Mouse (Mus musculus) intestine, embryonic 15.5 days (tissue): ENCODE results near the gene Ifi27. TPM values are rescaled to one million over a fixed set of nuclear protein-coding genes. Genes with fewer than 3 reads are reported as not detected.
"Not testable (repeated sequence)": the region's sequence is repeated elsewhere in the genome, so short reads cannot be mapped to it uniquely, and the experiment has no call there.

Experiments
- ATAC-seq: fragments of 200-750 bp; cut with Nextera tagmentation; 2 replicates; pipeline ENCODE4 v1.8.0; 2017; ENCODE audit warnings: moderate TSS enrichment, moderate library complexity
- H3K27ac ChIP-seq: fragments of 300-500 bp; sonication (generic); 2 replicates; pipeline ENCODE4 v1.5.1; 2015; ENCODE audit warnings: mild to moderate bottlenecking, inconsistent platforms
- H3K27me3 ChIP-seq: fragments of 300-500 bp; sonication (generic); replicated peaks from 2 replicates; pipeline ENCODE4 v1.6.1; 2015; ENCODE audit warnings: inconsistent platforms
- H3K36me3 ChIP-seq: fragments of 300-500 bp; sonication (generic); 2 replicates; pipeline ENCODE4 v1.6.1; 2015; ENCODE audit warnings: inconsistent platforms
- H3K4me1 ChIP-seq: fragments of 300-500 bp; sonication (generic); replicated peaks from 2 replicates; pipeline ENCODE4 v1.6.1; 2015; ENCODE audit warnings: inconsistent platforms
- H3K4me2 ChIP-seq: fragments of 300-500 bp; sonication (generic); replicated peaks from 2 replicates; pipeline ENCODE4 v1.6.1; 2015; ENCODE audit warnings: mild to moderate bottlenecking, inconsistent platforms
- H3K4me3 ChIP-seq: fragments of 300-500 bp; sonication (generic); replicated peaks from 2 replicates; pipeline ENCODE4 v1.5.1; 2015; ENCODE audit warnings: inconsistent platforms
- H3K9ac ChIP-seq: fragments of 300-500 bp; sonication (generic); 2 replicates; pipeline ENCODE4 v1.6.1; 2015; ENCODE audit warnings: inconsistent platforms
- H3K9me3 ChIP-seq: fragments of 300-500 bp; sonication (generic); 2 replicates; pipeline ENCODE4 v1.6.1; 2016; ENCODE audit warnings: inconsistent platforms
- WGBS: fragments of 180-500 bp; shearing (Covaris S2); methylation state at CpG from one replicate; pipeline ENCODE4 v1.1.7; 2015; 5-methylcytosine and 5-hydroxymethylcytosine counted together
- polyA plus RNA-seq: library from polyadenylated mRNA; unstranded; fragments of >200 nt; fragmentation: Nextera tagmentation; extraction: Ambion mirVana; gene quantifications from 2 replicates; pipeline ENCODE4 v1.2.1, GENCODE M21; 2015

Ifi27 gene
- polyA plus RNA-seq, 1 experiment from 2014 or later: 45.6 TPM

GRCm38 (mm10) chr12:103425016-103425728 is 8.8 kb upstream of the Ifi27 start:
- H3K27ac ChIP-seq: no peak overlapping the region
- H3K4me2 ChIP-seq: peak overlapping the region; percentile 76
- ATAC-seq: no peak; the same call in 1 of the 2 replicates
- no peaks in the 10 kb centered on the region for H3K27me3 ChIP-seq
- 8% methylated on average over 33 of the region's 33 CpGs for WGBS
- H3K9ac ChIP-seq: peak overlapping the region; percentile 86
- H3K36me3 ChIP-seq: no peaks in the 10 kb centered on the region
- no peaks in the 10 kb centered on the region for H3K9me3 ChIP-seq
- H3K4me3 ChIP-seq: peak overlapping the region; percentile 94
- H3K4me1 ChIP-seq: peaks cover 9% of the 10 kb centered on the region; the same call in 1 of the 2 replicates

- no peak within 1 kb of the TSS for H3K27ac ChIP-seq
- WGBS: under 1% methylated on average over 33 of the region's 33 CpGs
Measured at GRCm38 (mm10) chr12:103425729-103426470, 8.1 kb upstream of the Ifi27 start, which contains the start of gene Ddx24. TSS of gene Ddx24 (minus strand) at chr12:103425830.

GRCm38 (mm10) chr12:103426710-103427109 is 7.3 kb upstream of the Ifi27 start:
- no peaks in the 10 kb centered on the region for H3K9me3 ChIP-seq
- H3K9ac ChIP-seq: no peak overlapping the region
- peaks cover 7% of the 10 kb centered on the region; the same call in 1 of the 2 replicates for H3K4me1 ChIP-seq
- no peaks in the 10 kb centered on the region for H3K36me3 ChIP-seq
- no peak overlapping the region for H3K4me2 ChIP-seq
- no peak overlapping the region for H3K27ac ChIP-seq
- no peak for ATAC-seq
- no peaks in the 10 kb centered on the region for H3K27me3 ChIP-seq
- H3K4me3 ChIP-seq: no peak overlapping the region
- WGBS: 90% methylated on average over 7 of the region's 7 CpGs

More at GRCm38 (mm10) chr12:103425729-103426470, 8.1 kb upstream of the Ifi27 start, which contains the start of gene Ddx24:
- Histone ChIP-seq H3K9ac (peak within 1 kb of the TSS; percentile 86), H3K4me2 (peak within 1 kb of the TSS; percentile 76), H3K9me3 (no peaks in the 10 kb centered on the region), H3K4me3 (peak within 1 kb of the TSS; percentile 94), H3K27me3 (no peaks in the 10 kb centered on the region), H3K4me1 (peaks cover 9% of the 10 kb centered on the region; the same call in 1 of the 2 replicates), H3K36me3 (no peaks in the 10 kb centered on the region)
- ATAC-seq: peak; percentile 100

GRCm38 (mm10) chr12:103433430-103433829 is 581 bp upstream of the Ifi27 start:
- Histone ChIP-seq H3K9ac (no peak overlapping the region), H3K36me3 (no peaks in the 10 kb centered on the region), H3K4me1 (no peaks in the 10 kb centered on the region), H3K4me3 (no peak overlapping the region), H3K27me3 (no peaks in the 10 kb centered on the region), H3K27ac (no peak overlapping the region), H3K4me2 (no peak overlapping the region), H3K9me3 (no peaks in the 10 kb centered on the region)
- WGBS: 71% methylated on average over 2 of the region's 2 CpGs
- ATAC-seq: no peak

GRCm38 (mm10) chr12:103434861-103435260 is 850 bp downstream of the Ifi27 start:
- peak; percentile 32; the same call in 1 of the 2 replicates for ATAC-seq
- no peak overlapping the region for H3K4me3 ChIP-seq
- H3K9me3 ChIP-seq: no peaks in the 10 kb centered on the region
- no peaks in the 10 kb centered on the region for H3K27me3 ChIP-seq
- H3K36me3 ChIP-seq: no peaks in the 10 kb centered on the region
- no peak overlapping the region for H3K9ac ChIP-seq
- H3K27ac ChIP-seq: no peak overlapping the region
- no peaks in the 10 kb centered on the region for H3K4me1 ChIP-seq
- H3K4me2 ChIP-seq: peak overlapping the region; percentile 45; the same call in 1 of the 2 replicates

GRCm38 (mm10) chr12:103437601-103438000 is 3.6 kb downstream of the Ifi27 start:
- 85% methylated on average over 1 of the region's 1 CpGs for WGBS
- ATAC-seq: no peak

GRCm38 (mm10) chr12:103443524-103443923 is 9.5 kb downstream of the Ifi27 start, which contains the start of gene Ifi27l2a:
TSS of gene Ifi27l2a (minus strand) at chr12:103443680.
- 51% methylated on average over 3 of the region's 3 CpGs for WGBS
- no peaks in the 10 kb centered on the region for H3K9me3 ChIP-seq
- ATAC-seq: no peak
- H3K4me3 ChIP-seq: no peak within 1 kb of the TSS
- no peak within 1 kb of the TSS for H3K9ac ChIP-seq
- H3K36me3 ChIP-seq: no peaks in the 10 kb centered on the region
- H3K27ac ChIP-seq: no peak within 1 kb of the TSS
- H3K4me1 ChIP-seq: no peaks in the 10 kb centered on the region
- no peaks in the 10 kb centered on the region for H3K27me3 ChIP-seq
- H3K4me2 ChIP-seq: no peak within 1 kb of the TSS

More at GRCm38 (mm10) chr12:103437601-103438000, 3.6 kb downstream of the Ifi27 start:
- no peak overlapping the region for H3K27ac ChIP-seq
- no peak overlapping the region for H3K9ac ChIP-seq
- no peaks in the 10 kb centered on the region for H3K9me3 ChIP-seq
- no peaks in the 10 kb centered on the region for H3K36me3 ChIP-seq
- H3K4me3 ChIP-seq: no peak overlapping the region
- no peaks in the 10 kb centered on the region for H3K4me1 ChIP-seq
- H3K27me3 ChIP-seq: no peaks in the 10 kb centered on the region
- H3K4me2 ChIP-seq: no peak overlapping the region

- ATAC-seq: 0 out of 2 replicates have a peak, but pooled peaks have one; percentile 4
Measured at GRCm38 (mm10) chr12:103444261-103444660, 10.2 kb downstream of the Ifi27 start.

GRCm38 (mm10) chr12:103445060-103445459 is 11.0 kb downstream of the Ifi27 start:
- ATAC-seq: no peak
- H3K36me3 ChIP-seq: no peaks in the 10 kb centered on the region
- H3K9me3 ChIP-seq: no peaks in the 10 kb centered on the region
- no peak overlapping the region for H3K27ac ChIP-seq
- H3K4me3 ChIP-seq: no peak overlapping the region
- H3K4me2 ChIP-seq: no peak overlapping the region
- no peaks in the 10 kb centered on the region for H3K4me1 ChIP-seq
- H3K27me3 ChIP-seq: no peaks in the 10 kb centered on the region
- 84% methylated on average over 3 of the region's 3 CpGs for WGBS
- no peak overlapping the region for H3K9ac ChIP-seq

More at GRCm38 (mm10) chr12:103444261-103444660, 10.2 kb downstream of the Ifi27 start:
- 43% methylated on average over 5 of the region's 7 CpGs for WGBS
- not testable (repeated sequence) for H3K4me1 ChIP-seq, H3K9ac ChIP-seq, H3K36me3 ChIP-seq, H3K27ac ChIP-seq, H3K4me2 ChIP-seq, H3K9me3 ChIP-seq, H3K27me3 ChIP-seq, H3K4me3 ChIP-seq

GRCm38 (mm10) chr12:103453361-103453760 is 19.4 kb downstream of the Ifi27 start:
- no peak overlapping the region for H3K27ac ChIP-seq
- H3K36me3 ChIP-seq: no peaks in the 10 kb centered on the region
- no peak for ATAC-seq
- no peak overlapping the region for H3K9ac ChIP-seq
- no peaks in the 10 kb centered on the region for H3K9me3 ChIP-seq
- H3K4me2 ChIP-seq: no peak overlapping the region
- H3K27me3 ChIP-seq: no peaks in the 10 kb centered on the region
- 0 out of 2 replicates have a peak, but pooled peaks cover 3% of the 10 kb centered on the region for H3K4me1 ChIP-seq
- no peak overlapping the region for H3K4me3 ChIP-seq

GRCm38 (mm10) chr12:103456727-103457126 is 22.7 kb downstream of the Ifi27 start:
- not testable (repeated sequence) for H3K4me1 ChIP-seq, H3K4me3 ChIP-seq, H3K9ac ChIP-seq, H3K36me3 ChIP-seq, H3K27ac ChIP-seq, H3K9me3 ChIP-seq, H3K27me3 ChIP-seq
- no CpG with 5 or more reads among the region's 1 CpGs for WGBS
- ATAC-seq: peak; percentile 82
- H3K4me2 ChIP-seq: 0 out of 2 replicates have a peak overlapping the region, but pooled peaks have one; percentile 17

- Histone ChIP-seq H3K4me3 (no peak within 1 kb of the TSS), H3K9me3 (no peaks in the 10 kb centered on the region), H3K4me2 (0 out of 2 replicates have a peak within 1 kb of the TSS, but pooled peaks have one; percentile 17), H3K36me3 (no peaks in the 10 kb centered on the region), H3K27ac (no peak within 1 kb of the TSS), H3K9ac (no peak within 1 kb of the TSS), H3K4me1 (0 out of 2 replicates have a peak, but pooled peaks cover 3% of the 10 kb centered on the region), H3K27me3 (no peaks in the 10 kb centered on the region)
- peak; percentile 96 for ATAC-seq
- 50% methylated on average over 3 of the region's 3 CpGs for WGBS
Measured at GRCm38 (mm10) chr12:103457140-103457539, 23.1 kb downstream of the Ifi27 start, which contains the start of gene Ifi27l2b. TSS of gene Ifi27l2b (minus strand) at chr12:103457223.
